ENCODE assay signal across 23 mouse cellular contexts in the genomic region with DNA sequence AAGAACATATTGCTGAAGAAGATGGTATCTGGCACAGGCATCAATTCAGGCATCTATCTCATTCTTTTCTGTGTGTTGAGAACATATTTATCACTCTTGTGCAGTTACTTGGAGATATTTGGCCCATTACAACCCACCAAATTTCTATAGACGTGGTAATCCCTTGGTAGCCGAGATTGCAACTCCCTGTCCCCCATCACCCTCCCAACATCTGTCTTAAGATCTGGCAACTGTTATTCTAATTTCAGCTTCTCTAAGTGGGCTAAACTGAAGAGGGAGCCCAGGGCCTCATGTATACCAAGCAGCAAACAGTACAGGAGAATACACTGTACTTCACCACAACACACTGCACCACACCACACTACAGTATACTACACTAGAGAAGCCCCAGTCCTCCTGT. TPM values are rescaled to one million over a fixed set of nuclear protein-coding genes. Genes with fewer than 3 reads are reported as not detected.
A peak's percentile ranks its signal among the peaks of the same experiment; 100 is the strongest.
DNase-seq lines count a peak whose midpoint lies in the region; TF ChIP-seq lines count a peak whose summit lies in the region.
"Not testable (repeated sequence)": the region's sequence is repeated elsewhere in the genome, so short reads cannot be mapped to it uniquely, and the experiment has no call there.
"Had no signal": no experiment of that assay in that cellular context is flagged by ENCODE, and none has a peak within 500 bp of the region (broad histone marks: within the 10 kb centered on the region; RNA-seq: fewer than 3 reads in every experiment).

No protein-coding gene starts in this region.

- not testable (repeated sequence) for H3K36me3 ChIP-seq in thymus, adult 2 months (ENCODE audit: control insufficient read depth, insufficient read depth, low read length)

- not testable (repeated sequence) for H3K27ac ChIP-seq in thymus, adult 2 months (ENCODE audit: control insufficient read depth, insufficient read depth, low read length)

- H3K4me1 ChIP-seq in thymus, adult 2 months (replicated peaks; ENCODE audit: control insufficient read depth, insufficient read depth, low read length), result not testable (repeated sequence)

- not testable (repeated sequence) for TF ChIP-seq POLR2A in thymus, adult 2 months (IDR thresholded peaks at IDR 0.05; ENCODE audit: control insufficient read depth, extremely low read depth, insufficient read depth, low read length, poor library complexity)

- DNase-seq in gastrocnemius, adult 8-10 months (ENCODE audit: low spot score in 2 of 2), result peak; percentile 2
- peak; percentile 0 for DNase-seq in heart, adult 8-10 months (ENCODE audit: low spot score)
- peak; percentile 1 for DNase-seq in heart, postnatal 25 days (ENCODE audit: low spot score)
- peak; percentile 0 for DNase-seq in kidney, adult 9 months
- peak; percentile 9 to 56 for DNase-seq in spleen, postnatal 4 days (ENCODE audit: low spot score in 2 of 2)
- peak; percentile 1 for DNase-seq in thymus, adult 2 months
- DNase-seq in urinary bladder, postnatal 4 days (ENCODE audit: low spot score in 2 of 2), result peak; percentile 16 to 54

- H3K27me3 ChIP-seq in thymus, adult 2 months (ENCODE audit: control insufficient read depth, insufficient read depth, low read length), result not testable (repeated sequence)

- not testable (repeated sequence) for H3K4me3 ChIP-seq in thymus, adult 2 months (ENCODE audit: control insufficient read depth, insufficient read depth, low read length)

- TF ChIP-seq CTCF in thymus, adult 2 months (IDR thresholded peaks at IDR 0.05; ENCODE audit: borderline replicate concordance, control insufficient read depth, extremely low read depth, insufficient read depth, low read length, poor library complexity), result not testable (repeated sequence)

- intact Hi-C loops in heart, postnatal 25 days (cut with DNase I), result not testable (repeated sequence)

- 84% methylated on average over 2 of the region's 2 CpGs for WGBS in thymus, adult 2 months

RNA-seq across cellular contexts. Expression of gene Gm8247, which starts 8.8 kb away (rescaled TPM):
- total RNA-seq in gastrocnemius, adult 8-10 months (2022), result not detected
- not detected for total RNA-seq in heart, adult 8-10 months (2022)
- not detected for total RNA-seq in heart, postnatal 25 days (2021)
- not detected in 2 replicates for polyA plus RNA-seq in thymus, adult 2 months (2012; rRNA removed)
- total RNA-seq: adrenal gland, adult 2 months; adrenal gland, postnatal 10 days; adrenal gland, postnatal 25 days; adrenal gland, postnatal 4 days; common myeloid progenitor, adult 5-6 weeks; ES-E14; MEL had no signal
- polyA plus RNA-seq: adrenal gland, adult 2 months; brain, embryonic 14.5 days; C2C12; embryonic facial prominence, embryonic 11.5 days; embryonic facial prominence, embryonic 13.5 days; embryonic facial prominence, embryonic 15.5 days; erythroblast, embryonic 14.5 days; forebrain, embryonic 10.5 days; forebrain, embryonic 12.5 days; forebrain, embryonic 14.5 days had no signal

RNA-seq across cellular contexts. Expression of gene Gm5624, which starts 36.0 kb away (rescaled TPM):
- total RNA-seq in gastrocnemius, adult 8-10 months (2022), result not detected
- not detected for total RNA-seq in heart, adult 8-10 months (2022)
- not detected for total RNA-seq in heart, postnatal 25 days (2021)
- polyA plus RNA-seq in thymus, adult 2 months (2012; rRNA removed), result not detected in 2 replicates
- total RNA-seq: adrenal gland, adult 2 months; adrenal gland, postnatal 10 days; adrenal gland, postnatal 25 days; adrenal gland, postnatal 4 days; common myeloid progenitor, adult 5-6 weeks; ES-E14; MEL had no signal
- polyA plus RNA-seq: adrenal gland, adult 2 months; brain, embryonic 14.5 days; embryonic facial prominence, embryonic 11.5 days; embryonic facial prominence, embryonic 13.5 days; embryonic facial prominence, embryonic 15.5 days; erythroblast, embryonic 14.5 days; forebrain, embryonic 10.5 days; forebrain, embryonic 12.5 days; forebrain, embryonic 14.5 days had no signal
